Comparison of ENCODE assay signal across 8 mouse cellular contexts in genomic region chr11:11973366-11974014, GRCm38 (mm10).
A peak's percentile ranks its signal among the peaks of the same experiment; 100 is the strongest.
DNase-seq lines count a peak whose midpoint lies in the region; ATAC-seq and TF ChIP-seq lines count a peak whose summit lies in the region.

No protein-coding gene starts in this region.

- ATAC-seq in activated CD4-positive, CD25-positive, alpha-beta regulatory T cell, adult 4 months: peak; percentile 76
- ATAC-seq in hindbrain, embryonic 16.5 days: peak; percentile 90
- ATAC-seq in erythroblast, adult 5-6 weeks (replicated peaks; ENCODE audit: low FRiP score, poor library complexity, severe bottlenecking): no peak

- H3K4me2 ChIP-seq in hindbrain, embryonic 16.5 days (ENCODE audit: low read length): no peak overlapping the region

- peaks cover 7% of the 10 kb centered on the region for H3K36me3 ChIP-seq in hindbrain, embryonic 16.5 days (ENCODE audit: control insufficient read depth, insufficient read depth, low read length)

- no peak; the same call in 1 of the 2 replicates for TF ChIP-seq CTCF in gastrocnemius, adult 2 months (IDR thresholded peaks at IDR 0.05)

- intact Hi-C loops in gastrocnemius, adult 2 months (cut with DNase I): loop anchor here (1.0 kb wide), 2 partner anchors 129 to 153 kb away; no protein-coding TSS in a partner anchor

- H3K9ac ChIP-seq in hindbrain, embryonic 16.5 days (ENCODE audit: low read depth, low read length): no peak overlapping the region

- H3K4me3 ChIP-seq in gastrocnemius, adult 2 months: no peak overlapping the region
- no peak overlapping the region for H3K4me3 ChIP-seq in hindbrain, embryonic 16.5 days (ENCODE audit: low read length)

- H3K27me3 ChIP-seq in hindbrain, embryonic 16.5 days (replicated peaks; ENCODE audit: control insufficient read depth, insufficient read depth, low read length): no peaks in the 10 kb centered on the region

- 40% methylated on average over 8 of the region's 8 CpGs for WGBS in hindbrain, embryonic 16.5 days

- peak overlapping the region; percentile 95 for H3K27ac ChIP-seq in gastrocnemius, adult 2 months
- no peak overlapping the region for H3K27ac ChIP-seq in hindbrain, embryonic 16.5 days (ENCODE audit: low read depth, low read length)

- H3K4me1 ChIP-seq in hindbrain, embryonic 16.5 days (ENCODE audit: control insufficient read depth, insufficient read depth, low read depth, low read length): no peaks in the 10 kb centered on the region

- DNase-seq in cerebellum, postnatal 36 days: peak; percentile 48 to 50
- peak; percentile 87 for DNase-seq in gastrocnemius, adult 2 months
- peak; percentile 47 to 66 for DNase-seq in layer of hippocampus, postnatal 36 days
- peak; percentile 65 for DNase-seq in lung, postnatal 25 days (ENCODE audit: low spot score)
- DNase-seq in right cerebral cortex, postnatal 10 days (ENCODE audit: low spot score in 2 of 2): peak; percentile 79 to 82

- 0 out of 2 replicates have a peak, but pooled peaks cover 5% of the 10 kb centered on the region for H3K9me3 ChIP-seq in hindbrain, embryonic 16.5 days (ENCODE audit: control insufficient read depth, low read length)
